Mouse (Mus musculus) kidney, embryonic 15.5 days (tissue): ENCODE measurements around the gene Fntb. TPM values are rescaled to one million over a fixed set of nuclear protein-coding genes. Genes with fewer than 3 reads are reported as not detected.
A peak's percentile ranks its signal among the peaks of the same experiment; 100 is the strongest.

Source experiments
- ATAC-seq: fragments of 200-750 bp; cut with Nextera tagmentation; replicated peaks from 2 replicates; pipeline ENCODE4 v1.8.0; 2017; ENCODE audit warnings: moderate TSS enrichment; ENCODE audit not compliant: low FRiP score
- H3K27ac ChIP-seq: fragments of 300-500 bp; sonication (generic); 2 replicates; pipeline ENCODE4 v1.5.1; 2015; ENCODE audit warnings: mild to moderate bottlenecking, inconsistent platforms
- H3K27me3 ChIP-seq: fragments of 300-500 bp; sonication (generic); 2 replicates; pipeline ENCODE4 v1.6.1; 2015; ENCODE audit warnings: inconsistent platforms
- H3K36me3 ChIP-seq: fragments of 300-500 bp; sonication (generic); 2 replicates; pipeline ENCODE4 v1.6.1; 2015; ENCODE audit warnings: inconsistent platforms
- H3K4me1 ChIP-seq: fragments of 300-500 bp; sonication (generic); 2 replicates; pipeline ENCODE4 v1.6.1; 2015; ENCODE audit warnings: inconsistent platforms
- H3K4me2 ChIP-seq: fragments of 300-500 bp; sonication (generic); 2 replicates; pipeline ENCODE4 v1.6.1; 2015; ENCODE audit warnings: moderate library complexity, mild to moderate bottlenecking, inconsistent platforms
- H3K4me3 ChIP-seq: fragments of 300-500 bp; sonication (generic); replicated peaks from 2 replicates; pipeline ENCODE4 v1.5.1; 2015; ENCODE audit warnings: mild to moderate bottlenecking, inconsistent platforms
- H3K9ac ChIP-seq: fragments of 300-500 bp; sonication (generic); 2 replicates; pipeline ENCODE4 v1.6.1; 2015; ENCODE audit warnings: mild to moderate bottlenecking, inconsistent platforms
- H3K9me3 ChIP-seq: fragments of 300-500 bp; sonication (generic); replicated peaks from 2 replicates; pipeline ENCODE4 v1.6.1; 2016; ENCODE audit warnings: inconsistent platforms
- WGBS: fragments of 180-500 bp; shearing (Covaris S2); methylation state at CpG from one replicate; pipeline ENCODE4 v1.1.7; 2015; ENCODE audit warnings: mixed read lengths; 5-methylcytosine and 5-hydroxymethylcytosine counted together
- polyA plus RNA-seq: library from polyadenylated mRNA; unstranded; fragments of >200 nt; fragmentation: Nextera tagmentation; extraction: Ambion mirVana; gene quantifications from 2 replicates; pipeline ENCODE4 v1.2.1, GENCODE M21; 2015

Fntb gene
- 37.5 and 43.7 TPM in 2 replicates for polyA plus RNA-seq

- Histone ChIP-seq H3K4me1 (peaks cover 12% of the 10 kb centered on the region), H3K4me2 (peak within 1 kb of the TSS; percentile 66), H3K9ac (peak within 1 kb of the TSS; percentile 61), H3K27me3 (no peaks in the 10 kb centered on the region), H3K9me3 (no peaks in the 10 kb centered on the region), H3K4me3 (peak within 1 kb of the TSS; percentile 69), H3K36me3 (no peaks in the 10 kb centered on the region), H3K27ac (peak within 1 kb of the TSS; percentile 62; the same call in 1 of the 2 replicates)
- peak; percentile 98 for ATAC-seq
- under 1% methylated on average over 31 of the region's 31 CpGs for whole genome bisulfite sequencing
Observed at GRCm38 (mm10) chr12:76765354-76765851, at the start of gene Fntb, which contains the start of gene Churc1. Gene Fntb, plus strand, starts transcription at chr12:76765589. Gene Churc1, plus strand, starts transcription at chr12:76765538.

DNA sequence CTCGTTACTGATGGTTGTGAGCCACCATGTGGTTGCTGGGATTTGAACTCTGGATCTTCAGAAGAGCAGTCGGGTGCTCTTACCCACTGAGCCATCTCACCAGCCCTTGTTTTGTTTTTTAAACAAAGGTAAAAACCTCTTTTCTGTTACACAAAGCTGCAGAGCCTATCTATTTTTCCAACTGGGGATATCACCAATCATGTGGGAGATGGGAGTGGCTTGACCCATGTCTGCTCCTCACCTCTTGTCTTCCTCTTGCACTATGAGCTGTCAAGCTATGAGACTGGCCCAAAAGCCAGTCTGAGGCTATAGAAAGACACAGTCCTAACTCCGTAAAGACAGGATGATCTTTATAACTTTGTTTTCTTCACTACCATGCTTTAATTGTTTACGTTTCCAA, 47.0 kb upstream of the Fntb start:
- Histone ChIP-seq H3K4me3 (no peak overlapping the region), H3K9me3 (no peaks in the 10 kb centered on the region), H3K27ac (no peak overlapping the region), H3K27me3 (peaks cover 7% of the 10 kb centered on the region; the same call in 1 of the 2 replicates), H3K9ac (no peak overlapping the region), H3K4me1 (no peaks in the 10 kb centered on the region), H3K4me2 (no peak overlapping the region), H3K36me3 (no peaks in the 10 kb centered on the region)
- ATAC-seq: no peak
- WGBS: 87% methylated on average over 4 of the region's 4 CpGs

GRCm38 (mm10) chr12:76720572-76720971, 44.8 kb upstream of the Fntb start:
- Histone ChIP-seq H3K9me3 (no peaks in the 10 kb centered on the region), H3K4me3 (no peak overlapping the region), H3K27ac (no peak overlapping the region), H3K4me1 (no peaks in the 10 kb centered on the region), H3K36me3 (no peaks in the 10 kb centered on the region), H3K4me2 (no peak overlapping the region), H3K27me3 (no peaks in the 10 kb centered on the region), H3K9ac (no peak overlapping the region)
- ATAC-seq: no peak

GRCm38 (mm10) chr12:76722026-76722425, 43.4 kb upstream of the Fntb start:
- Histone ChIP-seq H3K4me2 (no peak overlapping the region), H3K27ac (no peak overlapping the region), H3K4me3 (no peak overlapping the region), H3K27me3 (no peaks in the 10 kb centered on the region), H3K9ac (no peak overlapping the region), H3K36me3 (no peaks in the 10 kb centered on the region), H3K9me3 (no peaks in the 10 kb centered on the region), H3K4me1 (no peaks in the 10 kb centered on the region)
- WGBS: 63% methylated on average over 3 of the region's 3 CpGs
- ATAC-seq: no peak

DNA sequence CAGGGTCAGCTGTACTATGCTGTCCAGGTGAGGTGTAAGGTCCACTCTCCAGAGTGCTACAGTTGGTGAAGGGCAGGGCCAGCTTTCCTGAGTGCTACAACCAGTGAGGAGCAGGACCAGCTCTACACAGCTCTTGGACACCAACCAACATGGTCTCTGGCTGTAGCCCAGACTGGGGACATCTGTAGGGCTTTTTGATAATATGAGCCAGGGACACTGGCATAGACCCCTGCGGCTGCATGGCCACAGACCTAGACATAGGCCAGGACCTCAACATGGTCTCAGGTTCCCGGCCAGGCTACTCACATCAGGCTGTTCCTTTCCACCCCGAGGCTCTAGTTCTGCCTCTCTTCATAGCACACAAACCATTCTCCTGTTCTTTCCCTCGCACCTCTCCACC, 37.4 kb upstream of the Fntb start:
- ATAC-seq: no peak
- Histone ChIP-seq H3K27me3 (no peaks in the 10 kb centered on the region), H3K4me1 (no peaks in the 10 kb centered on the region), H3K9me3 (0 out of 2 replicates have a peak, but pooled peaks cover 3% of the 10 kb centered on the region), H3K36me3 (no peaks in the 10 kb centered on the region), H3K9ac (no peak overlapping the region), H3K4me2 (no peak overlapping the region), H3K4me3 (no peak overlapping the region), H3K27ac (no peak overlapping the region)
- WGBS: 89% methylated on average over 4 of the region's 4 CpGs

DNA sequence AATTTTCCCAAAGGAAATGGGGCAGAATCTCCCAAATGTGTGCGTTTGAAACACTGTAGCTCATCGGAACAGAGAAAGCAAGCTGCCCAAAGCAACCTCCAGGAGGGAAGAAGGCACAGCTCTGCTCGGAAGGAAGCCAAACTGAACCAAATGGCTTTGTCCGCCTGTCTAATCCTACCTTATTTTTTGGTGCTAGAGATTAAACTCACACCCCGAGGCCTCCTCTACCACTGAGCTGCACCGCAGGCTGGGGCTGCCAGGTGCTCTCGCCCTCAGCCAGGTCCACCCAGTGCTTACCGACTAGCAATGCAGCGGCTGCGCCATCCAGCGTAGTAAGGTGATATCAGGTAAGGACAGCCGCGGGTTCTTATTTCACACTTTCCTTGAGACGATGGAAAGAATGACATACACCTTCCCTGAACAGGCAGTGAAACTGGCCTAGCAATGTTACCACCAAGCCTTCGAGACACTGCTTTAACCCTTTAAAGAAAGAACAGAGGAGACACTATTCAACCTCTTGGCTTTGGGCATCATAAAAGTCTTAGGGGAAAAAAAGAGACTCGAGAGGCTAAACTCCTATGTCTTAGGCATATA, 14.4 kb upstream of the Fntb start:
- ATAC-seq: no peak
- Histone ChIP-seq H3K4me1 (no peaks in the 10 kb centered on the region), H3K4me2 (no peak overlapping the region), H3K27me3 (0 out of 2 replicates have a peak, but pooled peaks cover 5% of the 10 kb centered on the region), H3K27ac (no peak overlapping the region), H3K4me3 (no peak overlapping the region), H3K9me3 (no peaks in the 10 kb centered on the region), H3K36me3 (no peaks in the 10 kb centered on the region), H3K9ac (no peak overlapping the region)
- 80% methylated on average over 16 of the region's 16 CpGs for WGBS

DNA sequence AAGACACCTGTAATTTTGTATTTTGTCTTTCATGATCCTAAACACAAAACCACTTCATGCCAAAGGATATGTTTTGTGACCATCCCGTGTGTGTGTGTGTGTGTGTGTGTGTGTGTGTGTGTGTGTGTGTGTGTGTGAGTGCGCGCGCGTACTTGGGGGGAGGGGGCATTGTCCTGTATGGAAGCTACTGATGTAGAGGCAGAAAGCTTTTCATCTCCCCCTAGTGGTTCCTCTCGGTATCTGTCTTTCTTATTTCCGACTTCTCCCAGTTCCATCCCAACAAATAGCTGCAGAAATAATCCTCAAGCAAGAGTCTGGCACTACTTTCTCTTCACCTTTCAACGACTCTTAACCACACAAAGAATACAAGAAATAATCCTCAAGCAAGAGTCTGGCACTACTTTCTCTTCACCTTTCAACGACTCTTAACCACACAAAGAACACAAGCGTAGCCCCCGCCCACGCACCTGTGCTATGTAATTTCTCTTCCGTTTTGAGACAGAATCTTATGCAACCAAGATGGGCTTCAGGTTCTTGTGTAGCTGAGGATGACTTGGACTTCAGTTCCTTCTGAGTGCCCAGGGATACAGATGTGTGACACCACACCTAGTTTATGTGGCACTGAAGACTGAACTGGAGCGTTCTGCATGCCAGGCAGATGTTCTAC, 12.6 kb upstream of the Fntb start:
- ATAC-seq: no peak
- Histone ChIP-seq H3K9me3 (no peaks in the 10 kb centered on the region), H3K4me3 (no peak overlapping the region), H3K4me1 (no peaks in the 10 kb centered on the region), H3K27me3 (0 out of 2 replicates have a peak, but pooled peaks cover 5% of the 10 kb centered on the region), H3K4me2 (no peak overlapping the region), H3K9ac (no peak overlapping the region), H3K27ac (no peak overlapping the region), H3K36me3 (no peaks in the 10 kb centered on the region)
- WGBS: 41% methylated on average over 14 of the region's 14 CpGs

DNA sequence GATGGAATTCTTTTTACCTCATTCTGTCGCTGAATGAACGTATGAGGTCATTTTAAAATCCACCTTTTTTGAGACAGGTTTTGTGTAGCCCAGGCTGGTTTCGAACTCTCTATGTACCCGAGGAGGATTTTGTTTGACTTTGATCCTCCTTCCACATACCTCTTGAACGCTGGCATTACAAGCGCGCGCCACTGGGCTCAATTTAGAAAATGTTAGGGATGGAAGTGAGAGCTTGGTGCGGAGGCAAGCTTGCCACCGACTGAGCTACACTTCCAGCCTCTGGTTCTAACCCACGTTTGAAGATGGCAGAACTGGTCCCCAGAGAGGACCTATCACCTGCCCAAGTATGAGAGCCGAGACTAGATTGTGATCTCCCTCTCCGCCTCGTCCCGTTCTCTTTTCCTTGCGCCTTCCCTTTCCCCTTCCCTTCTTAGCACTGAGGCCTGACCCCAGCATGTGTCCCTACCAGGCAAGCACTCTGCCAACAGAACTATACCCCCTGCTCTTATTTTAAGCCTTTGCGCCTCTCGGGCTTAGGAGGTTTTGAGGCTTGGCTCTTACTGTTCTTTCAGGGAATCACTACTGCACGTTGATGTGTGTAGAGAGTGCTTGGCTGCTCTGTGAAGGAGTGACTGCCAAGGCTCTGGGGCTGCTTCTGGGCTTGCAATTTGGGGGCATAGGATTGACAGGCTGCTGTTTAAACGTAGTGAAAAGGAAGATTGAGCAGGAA, 677 bp downstream of the Fntb start:
- 31% methylated on average over 20 of the region's 20 CpGs for WGBS
- H3K36me3 ChIP-seq: no peaks in the 10 kb centered on the region
- peak; percentile 47 for ATAC-seq

GRCm38 (mm10) chr12:76770841-76771500, 5.6 kb downstream of the Fntb start:
- no peaks in the 10 kb centered on the region for H3K9me3 ChIP-seq
- no peak overlapping the region for H3K9ac ChIP-seq
- no peak for ATAC-seq
- no peak overlapping the region for H3K4me2 ChIP-seq
- H3K27ac ChIP-seq: no peak overlapping the region
- H3K4me1 ChIP-seq: peaks cover 7% of the 10 kb centered on the region
- no peaks in the 10 kb centered on the region for H3K27me3 ChIP-seq
- WGBS: 90% methylated on average over 5 of the region's 5 CpGs
- H3K4me3 ChIP-seq: no peak overlapping the region
- no peaks in the 10 kb centered on the region; the same call in 1 of the 2 replicates for H3K36me3 ChIP-seq

More for the DNA sequence above, 677 bp downstream of the Fntb start:
- no peaks in the 10 kb centered on the region for H3K9me3 ChIP-seq
- no peaks in the 10 kb centered on the region for H3K27me3 ChIP-seq
- H3K4me2 ChIP-seq: peak overlapping the region; percentile 66
- peak overlapping the region; percentile 69 for H3K4me3 ChIP-seq
- no peak overlapping the region for H3K27ac ChIP-seq
- peaks cover 12% of the 10 kb centered on the region for H3K4me1 ChIP-seq
- peak overlapping the region; percentile 61 for H3K9ac ChIP-seq

- ATAC-seq: no peak
- WGBS: 87% methylated on average over 5 of the region's 5 CpGs
Observed at GRCm38 (mm10) chr12:76771540-76771939, 6.2 kb downstream of the Fntb start.

GRCm38 (mm10) chr12:76774652-76775051, 9.3 kb downstream of the Fntb start:
- no peak overlapping the region for H3K27ac ChIP-seq
- H3K9ac ChIP-seq: no peak overlapping the region
- H3K4me3 ChIP-seq: no peak overlapping the region
- peaks cover 6% of the 10 kb centered on the region for H3K36me3 ChIP-seq
- no peaks in the 10 kb centered on the region for H3K4me1 ChIP-seq
- H3K4me2 ChIP-seq: no peak overlapping the region
- no peak for ATAC-seq
- no peaks in the 10 kb centered on the region for H3K27me3 ChIP-seq
- 61% methylated on average over 3 of the region's 3 CpGs for WGBS
- no peaks in the 10 kb centered on the region for H3K9me3 ChIP-seq

More at GRCm38 (mm10) chr12:76771540-76771939, 6.2 kb downstream of the Fntb start:
- H3K4me1 ChIP-seq: 0 out of 2 replicates have a peak, but pooled peaks cover 2% of the 10 kb centered on the region
- H3K4me2 ChIP-seq: no peak overlapping the region
- H3K4me3 ChIP-seq: no peak overlapping the region
- no peak overlapping the region for H3K27ac ChIP-seq
- no peaks in the 10 kb centered on the region; the same call in 1 of the 2 replicates for H3K36me3 ChIP-seq
- H3K27me3 ChIP-seq: no peaks in the 10 kb centered on the region
- H3K9ac ChIP-seq: no peak overlapping the region
- no peaks in the 10 kb centered on the region for H3K9me3 ChIP-seq
